In genomic region chr4:134583513-134583912, GRCm38 (mm10) we compare ENCODE assay signal across 9 mouse cellular contexts. TPM values are rescaled to one million over a fixed set of nuclear protein-coding genes. Genes with fewer than 3 reads are reported as not detected.
DNase-seq lines count a peak whose midpoint lies in the region; ATAC-seq and TF ChIP-seq lines count a peak whose summit lies in the region.
"Had no signal": no experiment of that assay in that cellular context is flagged by ENCODE, and none has a peak within 500 bp of the region (broad histone marks: within the 10 kb centered on the region; RNA-seq: fewer than 3 reads in every experiment).

No protein-coding gene starts in this region.

- H3K27ac ChIP-seq in heart, embryonic 11.5 days (ENCODE audit: low read depth, low read length) = no peak overlapping the region
- no peak overlapping the region for H3K27ac ChIP-seq in bone marrow, adult 2 months (ENCODE audit: control insufficient read depth, insufficient read depth, low read depth, low read length, poor library complexity)
- H3K27ac ChIP-seq in forebrain, embryonic 12.5 days = no peak overlapping the region
- H3K27ac ChIP-seq in forebrain, embryonic 15.5 days (replicated peaks) = no peak overlapping the region
- H3K27ac ChIP-seq: liver, embryonic 13.5 days had no signal

- TF ChIP-seq POLR2A in bone marrow, adult 2 months (IDR thresholded peaks at IDR 0.05; ENCODE audit: borderline replicate concordance, control insufficient read depth, low read depth, low read length) = no peak

- ATAC-seq in heart, embryonic 11.5 days (replicated peaks; ENCODE audit: insufficient number of reproducible peaks, low FRiP score, low TSS enrichment) = no peak
- 0 out of 2 replicates have a peak, but pooled peaks have one; percentile 32 for ATAC-seq in megakaryocyte, adult 5-6 weeks (ENCODE audit: poor library complexity, severe bottlenecking)
- ATAC-seq in forebrain, embryonic 12.5 days (ENCODE audit: low FRiP score) = no peak
- no peak for ATAC-seq in forebrain, embryonic 15.5 days (replicated peaks)

- H3K4me3 ChIP-seq in heart, embryonic 11.5 days (ENCODE audit: low read depth, low read length) = no peak overlapping the region
- no peak overlapping the region for H3K4me3 ChIP-seq in bone marrow, adult 2 months (replicated peaks; ENCODE audit: control insufficient read depth, low read depth, low read length)
- H3K4me3 ChIP-seq in forebrain, embryonic 12.5 days (replicated peaks) = no peak overlapping the region
- no peak overlapping the region for H3K4me3 ChIP-seq in forebrain, embryonic 15.5 days
- H3K4me3 ChIP-seq: liver, embryonic 13.5 days had no signal

- no peak overlapping the region for H3K9ac ChIP-seq in heart, embryonic 11.5 days (ENCODE audit: low read depth, low read length)
- no peak overlapping the region for H3K9ac ChIP-seq in forebrain, embryonic 12.5 days
- no peak overlapping the region for H3K9ac ChIP-seq in forebrain, embryonic 15.5 days (replicated peaks)
- H3K9ac ChIP-seq: liver, embryonic 13.5 days had no signal

- H3K9me3 ChIP-seq in heart, embryonic 11.5 days (replicated peaks; ENCODE audit: control insufficient read depth, low read length) = no peaks in the 10 kb centered on the region
- H3K9me3 ChIP-seq in forebrain, embryonic 12.5 days = no peaks in the 10 kb centered on the region
- no peaks in the 10 kb centered on the region for H3K9me3 ChIP-seq in forebrain, embryonic 15.5 days
- H3K9me3 ChIP-seq: liver, embryonic 13.5 days had no signal

- H3K36me3 ChIP-seq in heart, embryonic 11.5 days (ENCODE audit: control insufficient read depth, insufficient read depth, low read length) = no peaks in the 10 kb centered on the region
- H3K36me3 ChIP-seq in forebrain, embryonic 12.5 days (replicated peaks) = no peaks in the 10 kb centered on the region
- H3K36me3 ChIP-seq in forebrain, embryonic 15.5 days = no peaks in the 10 kb centered on the region

- H3K27me3 ChIP-seq in heart, embryonic 11.5 days (ENCODE audit: control insufficient read depth, insufficient read depth, low read length) = no peaks in the 10 kb centered on the region
- H3K27me3 ChIP-seq in forebrain, embryonic 12.5 days = no peaks in the 10 kb centered on the region
- H3K27me3 ChIP-seq in forebrain, embryonic 15.5 days = no peaks in the 10 kb centered on the region
- H3K27me3 ChIP-seq: liver, embryonic 13.5 days had no signal

- 59% methylated on average over 3 of the region's 3 CpGs for WGBS in heart, embryonic 11.5 days (ENCODE audit: insufficient replicate concordance)
- WGBS in bone marrow, adult 2 months = 40% methylated on average over 3 of the region's 3 CpGs
- 65% methylated on average over 3 of the region's 3 CpGs for WGBS in forebrain, embryonic 12.5 days
- 72% methylated on average over 3 of the region's 3 CpGs for WGBS in forebrain, embryonic 15.5 days

- DNase-seq in heart, postnatal 36 days = peak; percentile 54 to 62
- DNase-seq in CD4-positive helper T cell, adult 2 months (ENCODE audit: low read depth, low spot score) = peak; percentile 47
- no peak for DNase-seq in embryo, embryonic 9.5 days (ENCODE audit: extremely low spot score)
- DNase-seq: liver, embryonic 13.5 days had no signal

- intact Hi-C loops in heart, postnatal 36 days (cut with DNase I) = no loop called here

- H3K4me2 ChIP-seq in heart, embryonic 11.5 days = no peak overlapping the region
- H3K4me2 ChIP-seq in forebrain, embryonic 12.5 days = no peak overlapping the region
- H3K4me2 ChIP-seq in forebrain, embryonic 15.5 days (replicated peaks) = no peak overlapping the region
- H3K4me2 ChIP-seq: liver, embryonic 13.5 days had no signal

- peaks cover 29% of the 10 kb centered on the region for H3K4me1 ChIP-seq in heart, embryonic 11.5 days (ENCODE audit: control insufficient read depth, insufficient read depth, low read length)
- H3K4me1 ChIP-seq in bone marrow, adult 2 months (ENCODE audit: control insufficient read depth, insufficient read depth, low read length) = peaks cover 5% of the 10 kb centered on the region; the same call in 1 of the 2 replicates
- H3K4me1 ChIP-seq in forebrain, embryonic 12.5 days = peaks cover 30% of the 10 kb centered on the region
- peaks cover 31% of the 10 kb centered on the region for H3K4me1 ChIP-seq in forebrain, embryonic 15.5 days

- peak; percentile 77 for TF ChIP-seq CTCF in bone marrow, adult 2 months (IDR thresholded peaks at IDR 0.05; ENCODE audit: control insufficient read depth, insufficient read depth, low read length)

RNA-seq across cellular contexts. Expression of gene Selenon, which starts 31.5 kb away (rescaled TPM):
- total RNA-seq in heart, postnatal 36 days (2021) = 10 to 100 TPM; 19.8 to 21.1 TPM
- 22.4 and 25.3 TPM in 2 replicates for polyA plus RNA-seq in heart, embryonic 11.5 days (2014; fragmentation: Nextera tagmentation; extraction: Ambion mirVana)
- 7.1 and 8.4 TPM in 2 replicates for polyA plus RNA-seq in bone marrow, adult 2 months (2011; ENCODE audit: insufficient read depth, insufficient read length, low replicate concordance, missing spikeins)
- total RNA-seq in megakaryocyte, adult 5-6 weeks (2015) = 24.9 and 25.4 TPM in 2 replicates
- total RNA-seq in megakaryocyte, adult 5-6 weeks (2017) = 6.3 and 8.2 TPM in 2 replicates
- 9.3 and 14.8 TPM in 2 replicates for polyA plus RNA-seq in forebrain, embryonic 12.5 days (2016; fragmentation: Nextera tagmentation; extraction: Ambion mirVana)
- 11.8 and 27.5 TPM in 2 replicates for polyA plus RNA-seq in forebrain, embryonic 15.5 days (2015; fragmentation: Nextera tagmentation; extraction: Ambion mirVana)

RNA-seq across cellular contexts. Expression of gene Mtfr1l, which starts 48.3 kb away (rescaled TPM):
- 100 to 1,000 TPM; 178 to 188 TPM for total RNA-seq in heart, postnatal 36 days (2021)
- 167 and 177 TPM in 2 replicates for polyA plus RNA-seq in heart, embryonic 11.5 days (2014; fragmentation: Nextera tagmentation; extraction: Ambion mirVana)
- 35.3 and 57.2 TPM in 2 replicates for polyA plus RNA-seq in bone marrow, adult 2 months (2011; ENCODE audit: insufficient read depth, insufficient read length, low replicate concordance, missing spikeins)
- total RNA-seq in megakaryocyte, adult 5-6 weeks (2015) = 40.4 and 48.1 TPM in 2 replicates
- total RNA-seq in megakaryocyte, adult 5-6 weeks (2017) = 33.6 and 38.3 TPM in 2 replicates
- 125 and 129 TPM in 2 replicates for polyA plus RNA-seq in forebrain, embryonic 12.5 days (2016; fragmentation: Nextera tagmentation; extraction: Ambion mirVana)
- 157 and 161 TPM in 2 replicates for polyA plus RNA-seq in forebrain, embryonic 15.5 days (2015; fragmentation: Nextera tagmentation; extraction: Ambion mirVana)
